Mouse (Mus musculus): Measurements from ENCODE around the gene Mrps5. TPM values are rescaled to one million over a fixed set of nuclear protein-coding genes. Genes with fewer than 3 reads are reported as not detected.

Mrps5 gene
- total and polyA plus RNA-seq, 3 experiments: 144 to 210 (median 188) TPM

- Histone ChIP-seq H3K27ac (ENCODE audit: insufficient read depth, low read depth) (no peak within 1 kb of the TSS), H3K79me2 (replicated peaks; ENCODE audit: control insufficient read depth, extremely low read depth, insufficient read depth, poor library complexity, severe bottlenecking) (no peaks in the 10 kb centered on the region), H3K27me3 (replicated peaks) (peaks cover 81% of the 10 kb centered on the region), H3K4me2 (ENCODE audit: insufficient read depth, low read depth, poor library complexity, severe bottlenecking) (no peak within 1 kb of the TSS), H3K9ac (ENCODE audit: insufficient read depth, low read depth) (no peak within 1 kb of the TSS), H3K4me3 (replicated peaks in 1 of 3; ENCODE audit: low read depth in 2 of 3, low read length in 2 of 3, poor library complexity in 1 of 3) (no peak within 1 kb of the TSS), H3K4me1 (ENCODE audit: control insufficient read depth in 1 of 2, insufficient read depth in 2 of 2) (no peaks in the 10 kb centered on the region), H3K36me3 (replicated peaks in 1 of 2; ENCODE audit: control insufficient read depth in 1 of 2, insufficient read depth in 1 of 2, low read length in 1 of 2) (no peaks in the 10 kb centered on the region), H3K9me3 (replicated peaks; ENCODE audit: low read length) (peaks cover under 1% of the 10 kb centered on the region)
- DNase-seq (ENCODE audit: extremely low read depth): no peak
- TF ChIP-seq CHD1 (IDR thresholded peaks at IDR 0.05; ENCODE audit: low read depth, low read length) (no peak), MEF2A (IDR thresholded peaks at IDR 0.05; ENCODE audit: borderline replicate concordance, low read depth, low read length) (no peak), BHLHE40 (IDR thresholded peaks at IDR 0.05; ENCODE audit: low read depth, low read length) (no peak), MXI1 (IDR thresholded peaks at IDR 0.05; ENCODE audit: low read depth, low read length) (no peak), HCFC1 (IDR thresholded peaks at IDR 0.05; ENCODE audit: low read depth, low read length) (no peak), ZMIZ1 (IDR thresholded peaks at IDR 0.05; ENCODE audit: low read depth, low read length) (no peak), ETS1 (conservative IDR thresholded peaks at IDR 0.05; ENCODE audit: low read depth, low read length) (no peak), POLR2A (IDR thresholded peaks at IDR 0.05; ENCODE audit: low read depth, low read length) (no peak), USF1 (IDR thresholded peaks at IDR 0.05; ENCODE audit: low read depth, low read length) (no peak), CHD2 (IDR thresholded peaks at IDR 0.05; ENCODE audit: low read length) (no peak), TCF12 (IDR thresholded peaks at IDR 0.05; ENCODE audit: low read depth, low read length) (no peak), JUND (conservative IDR thresholded peaks at IDR 0.05; ENCODE audit: low read depth, low read length) (no peak), E2F4 (IDR thresholded peaks at IDR 0.05; ENCODE audit: insufficient replicate concordance, low read depth, low read length) (no peak)
- dilution Hi-C loops (cut with MboI; ENCODE audit: extremely low pct_ligation_motif_present, extremely low pct_unique_long_range_greater_than_20kb, low sequenced_read_pairs): no loop called here
- in situ Hi-C loops (cut with MboI; ENCODE audit: low pct_ligation_motif_present, low pct_unique_long_range_greater_than_20kb, low sequenced_read_pairs): no loop called here
Measured at GRCm38 (mm10) chr2:127656086-127656720, 69.2 kb downstream of the Mrps5 start, which contains the start of gene Mal. Gene Mal, minus strand, starts transcription at chr2:127656695.

Other genes starting within 250 kb of the Mrps5 start
- 0.08 TPM in 1 of 2 replicates, not detected in the other for gene Astl, start 248.6 kb upstream of the Mrps5 start, total RNA-seq (2012; rRNA removed)
- gene Astl, start 248.6 kb upstream of the Mrps5 start, total RNA-seq (2014; rRNA removed): not detected in 2 replicates
- not detected in 2 replicates for gene Astl, start 248.6 kb upstream of the Mrps5 start, polyA plus RNA-seq (2012; ENCODE audit: insufficient read length, low read depth)
- not detected in 2 replicates for gene Adra2b, start 224.0 kb upstream of the Mrps5 start, total RNA-seq (2012; rRNA removed)
- 0.08 TPM in 1 of 2 replicates, not detected in the other for gene Adra2b, start 224.0 kb upstream of the Mrps5 start, total RNA-seq (2014; rRNA removed)
- gene Adra2b, start 224.0 kb upstream of the Mrps5 start, polyA plus RNA-seq (2012; ENCODE audit: insufficient read length, low read depth): 0.05 TPM in 1 of 2 replicates, not detected in the other
- 0.17 and 0.21 TPM in 2 replicates for gene Gpat2, start 162.0 kb upstream of the Mrps5 start, total RNA-seq (2012; rRNA removed)
- 0.19 TPM in 2 replicates for gene Gpat2, start 162.0 kb upstream of the Mrps5 start, total RNA-seq (2014; rRNA removed)
- 0.45 and 0.63 TPM in 2 replicates for gene Gpat2, start 162.0 kb upstream of the Mrps5 start, polyA plus RNA-seq (2012; ENCODE audit: insufficient read length, low read depth)
- 8.6 and 9.9 TPM in 2 replicates for gene Fahd2a, start 142.7 kb upstream of the Mrps5 start, total RNA-seq (2012; rRNA removed)
- 6.6 and 8.1 TPM in 2 replicates for gene Fahd2a, start 142.7 kb upstream of the Mrps5 start, total RNA-seq (2014; rRNA removed)
- gene Fahd2a, start 142.7 kb upstream of the Mrps5 start, polyA plus RNA-seq (2012; ENCODE audit: insufficient read length, low read depth): 4.5 and 5.2 TPM in 2 replicates
- not detected in 2 replicates for gene Kcnip3, start 65.1 kb upstream of the Mrps5 start, total RNA-seq (2012; rRNA removed)
- gene Kcnip3, start 65.1 kb upstream of the Mrps5 start, total RNA-seq (2014; rRNA removed): not detected in 2 replicates
- not detected in 2 replicates for gene Kcnip3, start 65.1 kb upstream of the Mrps5 start, polyA plus RNA-seq (2012; ENCODE audit: insufficient read length, low read depth)
- not detected in 2 replicates for gene Prom2, start 45.8 kb upstream of the Mrps5 start, total RNA-seq (2012; rRNA removed)
- not detected in 2 replicates for gene Prom2, start 45.8 kb upstream of the Mrps5 start, total RNA-seq (2014; rRNA removed)
- not detected in 2 replicates for gene Prom2, start 45.8 kb upstream of the Mrps5 start, polyA plus RNA-seq (2012; ENCODE audit: insufficient read length, low read depth)
- 4.1 and 4.7 TPM in 2 replicates for gene Zfp661, start 128 bp upstream of the Mrps5 start, total RNA-seq (2012; rRNA removed)
- gene Zfp661, start 128 bp upstream of the Mrps5 start, total RNA-seq (2014; rRNA removed): 5.9 and 6.7 TPM in 2 replicates
- gene Zfp661, start 128 bp upstream of the Mrps5 start, polyA plus RNA-seq (2012; ENCODE audit: insufficient read length, low read depth): 2.5 and 3.2 TPM in 2 replicates
- gene Mal, start 69.5 kb downstream of the Mrps5 start, total RNA-seq (2012; rRNA removed): not detected in 2 replicates
- gene Mal, start 69.5 kb downstream of the Mrps5 start, total RNA-seq (2014; rRNA removed): not detected in 2 replicates
- not detected in 2 replicates for gene Mal, start 69.5 kb downstream of the Mrps5 start, polyA plus RNA-seq (2012; ENCODE audit: insufficient read length, low read depth)
- not detected in 2 replicates for gene Mall, start 142.7 kb downstream of the Mrps5 start, total RNA-seq (2012; rRNA removed)
- gene Mall, start 142.7 kb downstream of the Mrps5 start, total RNA-seq (2014; rRNA removed): not detected in 2 replicates
- gene Mall, start 142.7 kb downstream of the Mrps5 start, polyA plus RNA-seq (2012; ENCODE audit: insufficient read length, low read depth): 0.11 and 0.16 TPM in 2 replicates
- gene Nphp1, start 201.7 kb downstream of the Mrps5 start, total RNA-seq (2012; rRNA removed): 7.5 and 8.2 TPM in 2 replicates
- 4.6 and 6.3 TPM in 2 replicates for gene Nphp1, start 201.7 kb downstream of the Mrps5 start, total RNA-seq (2014; rRNA removed)
- 9.7 and 10.5 TPM in 2 replicates for gene Nphp1, start 201.7 kb downstream of the Mrps5 start, polyA plus RNA-seq (2012; ENCODE audit: insufficient read length, low read depth)
- 43.9 and 51.3 TPM in 2 replicates for gene Mtln, start 205.3 kb downstream of the Mrps5 start, total RNA-seq (2012; rRNA removed)
- 37.2 and 47.2 TPM in 2 replicates for gene Mtln, start 205.3 kb downstream of the Mrps5 start, total RNA-seq (2014; rRNA removed)
- 35.4 and 40.7 TPM in 2 replicates for gene Mtln, start 205.3 kb downstream of the Mrps5 start, polyA plus RNA-seq (2012; ENCODE audit: insufficient read length, low read depth)
- gene Bub1, start 244.6 kb downstream of the Mrps5 start, total RNA-seq (2012; rRNA removed): 46.6 and 47.0 TPM in 2 replicates
- 131 and 133 TPM in 2 replicates for gene Bub1, start 244.6 kb downstream of the Mrps5 start, total RNA-seq (2014; rRNA removed)
- gene Bub1, start 244.6 kb downstream of the Mrps5 start, polyA plus RNA-seq (2012; ENCODE audit: insufficient read length, low read depth): 59.0 and 66.2 TPM in 2 replicates